Mouse (Mus musculus): ENCODE measurements at regions not wholly inside any gene's neighbourhood (a gene's known extent, or its start where the extent isn't known, plus 50 kb on each side); places are given as distances from the start of the nearest gene placed in this dataset.

- DNase-seq = no peak
Observed at GRCm38 (mm10) chr4:89446156-89446716, 135.4 kb upstream of the Cdkn2b start.

GRCm38 (mm10) chr4:89445214-89446155 is 134.6 kb upstream of the Cdkn2b start:
- no peak for DNase-seq

- DNase-seq = no peak
Observed at GRCm38 (mm10) chr4:89442526-89442925, 131.7 kb upstream of the Cdkn2b start.

- no peak for DNase-seq
Observed at GRCm38 (mm10) chr4:89440821-89441220, 130.0 kb upstream of the Cdkn2b start.

- no peak for DNase-seq
Observed at GRCm38 (mm10) chr4:89440326-89440725, 129.5 kb upstream of the Cdkn2b start.

GRCm38 (mm10) chr4:89438665-89439064 is 127.8 kb upstream of the Cdkn2b start:
- no peak for DNase-seq

GRCm38 (mm10) chr4:89436764-89437163 is 125.9 kb upstream of the Cdkn2b start:
- no peak for DNase-seq

- DNase-seq = no peak
Observed at GRCm38 (mm10) chr4:89434152-89434551, 123.3 kb upstream of the Cdkn2b start.

GRCm38 (mm10) chr4:89433528-89433927 is 122.7 kb upstream of the Cdkn2b start:
- no peak for DNase-seq

GRCm38 (mm10) chr4:89431520-89431919 is 120.7 kb upstream of the Cdkn2b start:
- DNase-seq = no peak

GRCm38 (mm10) chr4:89428465-89428864 is 117.6 kb upstream of the Cdkn2b start:
- DNase-seq = no peak

- peak; percentile 40 for DNase-seq
Observed at GRCm38 (mm10) chr4:89427345-89428293, 116.8 kb upstream of the Cdkn2b start.

GRCm38 (mm10) chr4:89425916-89426315 is 115.1 kb upstream of the Cdkn2b start:
- DNase-seq = no peak

- no peak for DNase-seq
Observed at GRCm38 (mm10) chr4:89421694-89422354, 111.0 kb upstream of the Cdkn2b start.

GRCm38 (mm10) chr4:89420868-89421267 is 110.0 kb upstream of the Cdkn2b start:
- no peak for DNase-seq

- no peak for DNase-seq
Observed at GRCm38 (mm10) chr4:89419507-89419906, 108.7 kb upstream of the Cdkn2b start.

- DNase-seq = no peak
Observed at GRCm38 (mm10) chr4:89405624-89406167, 94.9 kb upstream of the Cdkn2b start.

- DNase-seq = no peak
Observed at GRCm38 (mm10) chr4:89403151-89403550, 92.3 kb upstream of the Cdkn2b start.

- DNase-seq = no peak
Observed at GRCm38 (mm10) chr4:89402324-89402723, 91.5 kb upstream of the Cdkn2b start.

- DNase-seq = no peak
Observed at GRCm38 (mm10) chr4:89401696-89402095, 90.9 kb upstream of the Cdkn2b start.

GRCm38 (mm10) chr4:89400342-89400741 is 89.5 kb upstream of the Cdkn2b start:
- no peak for DNase-seq

GRCm38 (mm10) chr4:89399277-89399676 is 88.4 kb upstream of the Cdkn2b start:
- DNase-seq = no peak

Data from retina, postnatal 1 day (tissue).